Mouse (Mus musculus) myocyte (in vitro differentiated cells): Measurements from ENCODE around the gene Drd5.

Source experiments
- POLR2A ChIP-seq: IDR thresholded peaks from one replicate; pipeline ENCODE4 v1.6.1; 2011; ENCODE audit warnings: low read depth, mild to moderate bottlenecking, control low read depth, moderate library complexity; ENCODE audit not compliant: insufficient read length
- SRF ChIP-seq: IDR thresholded peaks from one replicate; pipeline ENCODE4 v1.6.1; 2011; ENCODE audit warnings: low read depth; ENCODE audit not compliant: control insufficient read depth, insufficient read length

GRCm38 (mm10) chr5:38270942-38271341 is 48.2 kb upstream of the Drd5 start:
- TF ChIP-seq SRF = no peak
- no peak for TF ChIP-seq POLR2A
